In genomic region chr6:125266600-125266999, GRCm38 (mm10) we compare ENCODE assay signal across 22 mouse cellular contexts. TPM values are rescaled to one million over a fixed set of nuclear protein-coding genes. Genes with fewer than 3 reads are reported as not detected.
A peak's percentile ranks its signal among the peaks of the same experiment; 100 is the strongest.
DNase-seq lines count a peak whose midpoint lies in the region; ATAC-seq and TF ChIP-seq lines count a peak whose summit lies in the region.
"Not testable (repeated sequence)": the region's sequence is repeated elsewhere in the genome, so short reads cannot be mapped to it uniquely, and the experiment has no call there.
"Had no signal": no experiment of that assay in that cellular context is flagged by ENCODE, and none has a peak within 500 bp of the region (broad histone marks: within the 10 kb centered on the region; RNA-seq: fewer than 3 reads in every experiment).

No protein-coding gene starts in this region.

- not testable (repeated sequence) for H3K36me3 ChIP-seq in intestine, postnatal 0 days (ENCODE audit: control insufficient read depth, insufficient read depth); testis, adult 2 months (ENCODE audit: control insufficient read depth, insufficient read depth, low read length)

- not testable (repeated sequence) for ATAC-seq in intestine, postnatal 0 days

- 64% methylated on average over 6 of the region's 6 CpGs for WGBS in intestine, postnatal 0 days

- DNase-seq in CD4-positive, CD25-positive, alpha-beta regulatory T cell, adult 2 months (ENCODE audit: low read depth, low spot score): peak; percentile 69
- DNase-seq in gastrocnemius, adult 2 months; left cerebral cortex, adult 2 months (ENCODE audit: extremely low spot score in 1 of 2, low spot score in 2 of 2): not testable (repeated sequence)
- peak; percentile 32 for DNase-seq in thymus, postnatal 25 days

- not testable (repeated sequence) for H3K9ac ChIP-seq in intestine, postnatal 0 days (ENCODE audit: low read depth, low read length)

- not testable (repeated sequence) for TF ChIP-seq POLR2A in testis, adult 2 months (IDR thresholded peaks at IDR 0.05; ENCODE audit: control insufficient read depth, low read depth, low read length)

- H3K27ac ChIP-seq in gastrocnemius, adult 2 months; intestine, postnatal 0 days (ENCODE audit: low read depth, low read length); left cerebral cortex, adult 2 months; testis, adult 2 months (ENCODE audit: control insufficient read depth, insufficient read depth, low read depth, low read length): not testable (repeated sequence)

- H3K4me3 ChIP-seq in gastrocnemius, adult 2 months; intestine, postnatal 0 days (ENCODE audit: low read depth, low read length); left cerebral cortex, adult 2 months: not testable (repeated sequence)
- H3K4me3 ChIP-seq in testis, adult 2 months (ENCODE audit: control insufficient read depth, low read depth, low read length): peak overlapping the region; percentile 3

- not testable (repeated sequence) for H3K9me3 ChIP-seq in intestine, postnatal 0 days (ENCODE audit: control insufficient read depth)

- peak; percentile 1; the same call in 1 of the 2 replicates for TF ChIP-seq CTCF in gastrocnemius, adult 2 months (IDR thresholded peaks at IDR 0.05)
- TF ChIP-seq CTCF in intestine, postnatal 0 days (IDR thresholded peaks at IDR 0.05; ENCODE audit: low read depth): peak; percentile 14; the same call in 1 of the 2 replicates
- peak; percentile 10 for TF ChIP-seq CTCF in left cerebral cortex, adult 2 months (IDR thresholded peaks at IDR 0.05)
- TF ChIP-seq CTCF in testis, adult 2 months (IDR thresholded peaks at IDR 0.05; ENCODE audit: control insufficient read depth, insufficient read depth, insufficient replicate concordance, low read depth, low read length): not testable (repeated sequence)

- not testable (repeated sequence) for H3K4me1 ChIP-seq in intestine, postnatal 0 days (replicated peaks; ENCODE audit: control insufficient read depth, insufficient read depth, low read length); testis, adult 2 months (ENCODE audit: control insufficient read depth, insufficient read depth, low read length)

- H3K27me3 ChIP-seq in intestine, postnatal 0 days (replicated peaks; ENCODE audit: control insufficient read depth, insufficient read depth, low read length); testis, adult 2 months (ENCODE audit: control insufficient read depth, insufficient read depth, low read length): not testable (repeated sequence)

- H3K4me2 ChIP-seq in intestine, postnatal 0 days (replicated peaks; ENCODE audit: low read depth): not testable (repeated sequence)

- intact Hi-C loops in gastrocnemius, adult 2 months (cut with DNase I): not testable (repeated sequence)
- intact Hi-C loops in left cerebral cortex, adult 2 months (cut with DNase I): loop anchor here (2.0 to 5.0 kb wide), 2 partner anchors 34 to 68 kb away; partner anchors contain the start of gene Tapbpl

RNA-seq across cellular contexts. Expression of gene Tuba3a, which starts 19.2 kb away (rescaled TPM):
- total RNA-seq in gastrocnemius, adult 2 months (2021): not detected
- not detected in 2 replicates for polyA plus RNA-seq in intestine, postnatal 0 days (2015; fragmentation: Nextera tagmentation; extraction: Ambion mirVana)
- not detected for total RNA-seq in left cerebral cortex, adult 2 months (2021)
- polyA plus RNA-seq in testis, adult 2 months (2012; rRNA removed): 2,638 and 2,960 TPM in 2 replicates
- total RNA-seq: adrenal gland, adult 18-20 months; adrenal gland, postnatal 10 days; adrenal gland, postnatal 36 days; gastrocnemius, adult 18-20 months; gastrocnemius, postnatal 14 days; gastrocnemius, postnatal 4 days; heart, adult 8-10 months; heart, postnatal 25 days; hematopoietic stem cell, adult 5-6 weeks had no signal
- polyA plus RNA-seq: embryonic facial prominence, embryonic 11.5 days; forebrain, embryonic 13.5 days; forebrain, embryonic 16.5 days; heart, embryonic 14.5 days; heart, postnatal 0 days; hindbrain, embryonic 12.5 days; hindbrain, embryonic 15.5 days had no signal

RNA-seq across cellular contexts. Expression of gene Cd27, which starts 29.8 kb away (rescaled TPM):
- total RNA-seq in gastrocnemius, adult 2 months (2021): under 1 TPM; 0.31 to 0.64 TPM
- 0.78 and 2.1 TPM in 2 replicates for polyA plus RNA-seq in intestine, postnatal 0 days (2015; fragmentation: Nextera tagmentation; extraction: Ambion mirVana)
- not detected for total RNA-seq in left cerebral cortex, adult 2 months (2021)
- 0.23 and 0.70 TPM in 2 replicates for polyA plus RNA-seq in testis, adult 2 months (2012; rRNA removed)

RNA-seq across cellular contexts. Expression of gene Tapbpl, which starts 34.9 kb away (rescaled TPM):
- total RNA-seq in gastrocnemius, adult 2 months (2021): 1 to 10 TPM; 2.4 to 2.6 TPM
- 25.9 and 26.7 TPM in 2 replicates for polyA plus RNA-seq in intestine, postnatal 0 days (2015; fragmentation: Nextera tagmentation; extraction: Ambion mirVana)
- total RNA-seq in left cerebral cortex, adult 2 months (2021): 1 to 10 TPM; 5.0 to 6.0 TPM
- 8.0 and 9.3 TPM in 2 replicates for polyA plus RNA-seq in testis, adult 2 months (2012; rRNA removed)

RNA-seq across cellular contexts. Expression of gene Ltbr, which starts 47.1 kb away (rescaled TPM):
- total RNA-seq in gastrocnemius, adult 2 months (2021): 10 to 100 TPM; 20.3 to 21.2 TPM
- polyA plus RNA-seq in intestine, postnatal 0 days (2015; fragmentation: Nextera tagmentation; extraction: Ambion mirVana): 104 and 110 TPM in 2 replicates
- 1 to 10 TPM; 7.9 to 9.1 TPM for total RNA-seq in left cerebral cortex, adult 2 months (2021)
- 10.9 and 11.2 TPM in 2 replicates for polyA plus RNA-seq in testis, adult 2 months (2012; rRNA removed)

RNA-seq across cellular contexts. Expression of gene Vamp1, which starts 51.2 kb away (rescaled TPM):
- 10 to 100 TPM; 14.3 to 16.0 TPM for total RNA-seq in gastrocnemius, adult 2 months (2021)
- 2.7 and 3.4 TPM in 2 replicates for polyA plus RNA-seq in intestine, postnatal 0 days (2015; fragmentation: Nextera tagmentation; extraction: Ambion mirVana)
- 100 to 1,000 TPM; 125 to 128 TPM for total RNA-seq in left cerebral cortex, adult 2 months (2021)
- polyA plus RNA-seq in testis, adult 2 months (2012; rRNA removed): 10.3 and 11.3 TPM in 2 replicates
